Mouse (Mus musculus) right cerebral cortex, postnatal 14 days (tissue): Measurements from ENCODE around the gene Blm.
A peak's percentile ranks its signal among the peaks of the same experiment; 100 is the strongest.

Experiments used
- DNase-seq: peaks from one replicate; pipeline ENCODE4 v3.0.0; 2022

The Blm gene

GRCm38 (mm10) chr7:80429661-80430060, 105.3 kb downstream of the Blm start:
- DNase-seq, result no peak

GRCm38 (mm10) chr7:80427730-80428129, 107.2 kb downstream of the Blm start:
- no peak for DNase-seq

- no peak for DNase-seq
Measured at GRCm38 (mm10) chr7:80426363-80426762, 108.6 kb downstream of the Blm start.

GRCm38 (mm10) chr7:80424722-80425121, 110.2 kb downstream of the Blm start:
- no peak for DNase-seq

- peak; percentile 44 for DNase-seq
Measured at GRCm38 (mm10) chr7:80422759-80423480, 112.0 kb downstream of the Blm start.

- no peak for DNase-seq
Measured at GRCm38 (mm10) chr7:80421576-80421975, 113.3 kb downstream of the Blm start.

GRCm38 (mm10) chr7:80420586-80420985, 114.3 kb downstream of the Blm start:
- DNase-seq, result no peak

- DNase-seq, result no peak
Measured at GRCm38 (mm10) chr7:80419278-80419677, 115.6 kb downstream of the Blm start.

GRCm38 (mm10) chr7:80418036-80418435, 116.9 kb downstream of the Blm start:
- DNase-seq, result no peak

GRCm38 (mm10) chr7:80417601-80418000, 117.3 kb downstream of the Blm start:
- DNase-seq, result no peak

- no peak for DNase-seq
Measured at GRCm38 (mm10) chr7:80416969-80417368, 118.0 kb downstream of the Blm start.

GRCm38 (mm10) chr7:80414303-80414855, 120.5 kb downstream of the Blm start:
- DNase-seq, result no peak

GRCm38 (mm10) chr7:80413512-80414302, 121.2 kb downstream of the Blm start:
- DNase-seq, result no peak

GRCm38 (mm10) chr7:80412781-80413180, 122.1 kb downstream of the Blm start:
- DNase-seq, result no peak

- peak; percentile 71 for DNase-seq
Measured at GRCm38 (mm10) chr7:80412279-80412678, 122.6 kb downstream of the Blm start.

GRCm38 (mm10) chr7:80410380-80410779, 124.5 kb downstream of the Blm start:
- DNase-seq, result no peak

- no peak for DNase-seq
Measured at GRCm38 (mm10) chr7:80407712-80408111, 127.2 kb downstream of the Blm start.

GRCm38 (mm10) chr7:80406186-80406585, 128.7 kb downstream of the Blm start:
- DNase-seq, result no peak

- DNase-seq, result no peak
Measured at GRCm38 (mm10) chr7:80405188-80405695, 129.7 kb downstream of the Blm start, which contains the start of gene Furin. Gene Furin, minus strand, starts transcription at chr7:80405436.
